Mouse (Mus musculus) ovary, postnatal 10 days (tissue): ENCODE data around the gene Mapkbp1.
A peak's percentile ranks its signal among the peaks of the same experiment; 100 is the strongest.

Source experiments
- DNase-seq: peaks from one replicate; pipeline ENCODE4 v3.0.0; 2022; ENCODE audit warnings: low spot score

Gene Mapkbp1

GRCm38 (mm10) chr2:119972537-119972879, at the start of gene Mapkbp1:
Gene Mapkbp1, plus strand, starts transcription at chr2:119972699.
- DNase-seq = no peak

GRCm38 (mm10) chr2:119970571-119970970, 1.9 kb upstream of the Mapkbp1 start:
- no peak for DNase-seq

- no peak for DNase-seq
Measured at GRCm38 (mm10) chr2:119971316-119971715, 1.2 kb upstream of the Mapkbp1 start.

- peak; percentile 83 for DNase-seq
Measured at GRCm38 (mm10) chr2:119971837-119972536, 512 bp upstream of the Mapkbp1 start.

- DNase-seq = no peak
Measured at GRCm38 (mm10) chr2:119980343-119980986, 8.0 kb downstream of the Mapkbp1 start.

GRCm38 (mm10) chr2:119981631-119982030, 9.1 kb downstream of the Mapkbp1 start:
- DNase-seq = no peak

- DNase-seq = no peak
Measured at GRCm38 (mm10) chr2:119985871-119986270, 13.4 kb downstream of the Mapkbp1 start.

- DNase-seq = no peak
Measured at GRCm38 (mm10) chr2:119986369-119986768, 13.9 kb downstream of the Mapkbp1 start.

GRCm38 (mm10) chr2:119987441-119987840, 14.9 kb downstream of the Mapkbp1 start:
- no peak for DNase-seq

GRCm38 (mm10) chr2:119988952-119989351, 16.5 kb downstream of the Mapkbp1 start:
- DNase-seq = no peak

- no peak for DNase-seq
Measured at GRCm38 (mm10) chr2:119990881-119991280, 18.4 kb downstream of the Mapkbp1 start.

GRCm38 (mm10) chr2:119992349-119992748, 19.9 kb downstream of the Mapkbp1 start:
- DNase-seq = no peak

- DNase-seq = no peak
Measured at GRCm38 (mm10) chr2:119993515-119993914, 21.0 kb downstream of the Mapkbp1 start.

GRCm38 (mm10) chr2:119994839-119995238, 22.3 kb downstream of the Mapkbp1 start:
- DNase-seq = no peak

- DNase-seq = no peak
Measured at GRCm38 (mm10) chr2:119995391-119996281, 23.1 kb downstream of the Mapkbp1 start.

GRCm38 (mm10) chr2:119997354-119997753, 24.9 kb downstream of the Mapkbp1 start:
- DNase-seq = no peak

GRCm38 (mm10) chr2:119999731-120000130, 27.2 kb downstream of the Mapkbp1 start:
- DNase-seq = no peak

- no peak for DNase-seq
Measured at GRCm38 (mm10) chr2:120000882-120001584, 28.5 kb downstream of the Mapkbp1 start.

GRCm38 (mm10) chr2:120001956-120002355, 29.5 kb downstream of the Mapkbp1 start:
- DNase-seq = no peak

- DNase-seq = no peak
Measured at GRCm38 (mm10) chr2:120003970-120004369, 31.5 kb downstream of the Mapkbp1 start.

GRCm38 (mm10) chr2:120006696-120007095, 34.2 kb downstream of the Mapkbp1 start:
- DNase-seq = no peak

- no peak for DNase-seq
Measured at GRCm38 (mm10) chr2:120007680-120008210, 35.2 kb downstream of the Mapkbp1 start.
